Mouse (Mus musculus): Measurements from ENCODE around the gene Sfn. TPM values are rescaled to one million over a fixed set of nuclear protein-coding genes. Genes with fewer than 3 reads are reported as not detected.
A peak's percentile ranks its signal among the peaks of the same experiment; 100 is the strongest.

The Sfn gene
- polyA plus RNA-seq, 1 experiment from 2014 or later = 59.9 TPM

GRCm38 (mm10) chr4:133557041-133557717, 44.8 kb downstream of the Sfn start:
- Histone ChIP-seq H3K36me3 (ENCODE audit: control insufficient read depth, insufficient read depth, low read length) (no peaks in the 10 kb centered on the region), H3K27me3 (replicated peaks; ENCODE audit: control insufficient read depth, insufficient read depth, low read length) (no peaks in the 10 kb centered on the region), H3K4me1 (ENCODE audit: control insufficient read depth, insufficient read depth, low read length) (peaks cover 13% of the 10 kb centered on the region), H3K4me3 (ENCODE audit: low read length) (no peak overlapping the region), H3K9ac (ENCODE audit: low read depth, low read length) (peak overlapping the region; percentile 19; the same call in 1 of the 2 replicates), H3K9me3 (ENCODE audit: control insufficient read depth, low read length) (no peaks in the 10 kb centered on the region), H3K4me2 (ENCODE audit: low read depth, low read length) (0 out of 2 replicates have a peak overlapping the region, but pooled peaks have one; percentile 22), H3K27ac (ENCODE audit: low read length) (no peak overlapping the region)
- peak; percentile 66 for ATAC-seq
- 25% methylated on average over 10 of the region's 10 CpGs for WGBS

- 62% methylated on average over 19 of the region's 19 CpGs for WGBS
- Histone ChIP-seq H3K27ac (ENCODE audit: low read length) (peak overlapping the region; percentile 83), H3K9me3 (ENCODE audit: control insufficient read depth, low read length) (0 out of 2 replicates have a peak, but pooled peaks cover 2% of the 10 kb centered on the region), H3K4me2 (ENCODE audit: low read depth, low read length) (peak overlapping the region; percentile 37), H3K36me3 (ENCODE audit: control insufficient read depth, insufficient read depth, low read length) (no peaks in the 10 kb centered on the region), H3K4me3 (ENCODE audit: low read length) (peak overlapping the region; percentile 35), H3K9ac (ENCODE audit: low read depth, low read length) (peak overlapping the region; percentile 60), H3K27me3 (replicated peaks; ENCODE audit: control insufficient read depth, insufficient read depth, low read length) (no peaks in the 10 kb centered on the region), H3K4me1 (ENCODE audit: control insufficient read depth, insufficient read depth, low read length) (peaks cover 13% of the 10 kb centered on the region)
- ATAC-seq = peak; percentile 28
Observed at GRCm38 (mm10) chr4:133553448-133554330, 48.3 kb downstream of the Sfn start.

GRCm38 (mm10) chr4:133552768-133553447, 49.1 kb downstream of the Sfn start, which contains the start of gene Nr0b2:
Gene Nr0b2, plus strand, starts transcription at chr4:133553376.
- ATAC-seq = peak; percentile 89
- H3K4me3 ChIP-seq (ENCODE audit: low read length) = peak within 1 kb of the TSS; percentile 35
- H3K9me3 ChIP-seq (ENCODE audit: control insufficient read depth, low read length) = 0 out of 2 replicates have a peak, but pooled peaks cover 2% of the 10 kb centered on the region
- peak within 1 kb of the TSS; percentile 60 for H3K9ac ChIP-seq (ENCODE audit: low read depth, low read length)
- 47% methylated on average over 10 of the region's 10 CpGs for WGBS
- no peaks in the 10 kb centered on the region for H3K27me3 ChIP-seq (replicated peaks; ENCODE audit: control insufficient read depth, insufficient read depth, low read length)
- no peaks in the 10 kb centered on the region for H3K36me3 ChIP-seq (ENCODE audit: control insufficient read depth, insufficient read depth, low read length)
- H3K27ac ChIP-seq (ENCODE audit: low read length) = peak within 1 kb of the TSS; percentile 83
- H3K4me2 ChIP-seq (ENCODE audit: low read depth, low read length) = peak within 1 kb of the TSS; percentile 37
- H3K4me1 ChIP-seq (ENCODE audit: control insufficient read depth, insufficient read depth, low read length) = peaks cover 13% of the 10 kb centered on the region

GRCm38 (mm10) chr4:133552029-133552428, 49.9 kb downstream of the Sfn start:
- Histone ChIP-seq H3K9me3 (ENCODE audit: control insufficient read depth, low read length) (0 out of 2 replicates have a peak, but pooled peaks cover 2% of the 10 kb centered on the region), H3K36me3 (ENCODE audit: control insufficient read depth, insufficient read depth, low read length) (no peaks in the 10 kb centered on the region), H3K27ac (ENCODE audit: low read length) (peak overlapping the region; percentile 83; the same call in 1 of the 2 replicates), H3K4me2 (ENCODE audit: low read depth, low read length) (no peak overlapping the region), H3K4me1 (ENCODE audit: control insufficient read depth, insufficient read depth, low read length) (peaks cover 9% of the 10 kb centered on the region), H3K27me3 (replicated peaks; ENCODE audit: control insufficient read depth, insufficient read depth, low read length) (no peaks in the 10 kb centered on the region), H3K9ac (ENCODE audit: low read depth, low read length) (no peak overlapping the region; the same call in 1 of the 2 replicates), H3K4me3 (ENCODE audit: low read length) (no peak overlapping the region)
- ATAC-seq = no peak
- WGBS = 75% methylated on average over 1 of the region's 1 CpGs

Small RNA genes lying within 50 kb of the gene (microRNA-seq; reads per million reads assigned to microRNA genes)
- not detected for gene Gm23158

Other genes starting within 250 kb of the Sfn start
- gene Wdtc1, start 248.7 kb downstream of the Sfn start, polyA plus RNA-seq (2015; fragmentation: Nextera tagmentation; extraction: Ambion mirVana) = 11.4 and 12.8 TPM in 2 replicates
- 9.1 and 9.2 TPM in 2 replicates for gene Slc9a1, start 232.5 kb downstream of the Sfn start, polyA plus RNA-seq (2015; fragmentation: Nextera tagmentation; extraction: Ambion mirVana)
- 0.66 and 0.73 TPM in 2 replicates for gene Tent5b, start 122.0 kb downstream of the Sfn start, polyA plus RNA-seq (2015; fragmentation: Nextera tagmentation; extraction: Ambion mirVana)
- 0.70 and 0.81 TPM in 2 replicates for gene Trnp1, start 103.6 kb downstream of the Sfn start, polyA plus RNA-seq (2015; fragmentation: Nextera tagmentation; extraction: Ambion mirVana)
- gene Kdf1, start 83.2 kb downstream of the Sfn start, polyA plus RNA-seq (2015; fragmentation: Nextera tagmentation; extraction: Ambion mirVana) = 55.3 and 59.9 TPM in 2 replicates
- gene Nudc, start 56.2 kb downstream of the Sfn start, polyA plus RNA-seq (2015; fragmentation: Nextera tagmentation; extraction: Ambion mirVana) = 214 and 228 TPM in 2 replicates
- 9.2 and 10.3 TPM in 2 replicates for gene Nr0b2, start 48.8 kb downstream of the Sfn start, polyA plus RNA-seq (2015; fragmentation: Nextera tagmentation; extraction: Ambion mirVana)
- gene Gpatch3, start 27.4 kb downstream of the Sfn start, polyA plus RNA-seq (2015; fragmentation: Nextera tagmentation; extraction: Ambion mirVana) = 5.5 and 7.5 TPM in 2 replicates
- 17.1 and 17.3 TPM in 2 replicates for gene Gpn2, start 17.8 kb downstream of the Sfn start, polyA plus RNA-seq (2015; fragmentation: Nextera tagmentation; extraction: Ambion mirVana)
- gene Zdhhc18, start 48.0 kb upstream of the Sfn start, polyA plus RNA-seq (2015; fragmentation: Nextera tagmentation; extraction: Ambion mirVana) = 1.3 and 1.6 TPM in 2 replicates
- 16.6 and 18.5 TPM in 2 replicates for gene Pigv, start 70.5 kb upstream of the Sfn start, polyA plus RNA-seq (2015; fragmentation: Nextera tagmentation; extraction: Ambion mirVana)
- gene Arid1a, start 154.6 kb upstream of the Sfn start, polyA plus RNA-seq (2015; fragmentation: Nextera tagmentation; extraction: Ambion mirVana) = 17.8 and 18.5 TPM in 2 replicates